ENCODE assay signal across 10 mouse cellular contexts in the genomic region with DNA sequence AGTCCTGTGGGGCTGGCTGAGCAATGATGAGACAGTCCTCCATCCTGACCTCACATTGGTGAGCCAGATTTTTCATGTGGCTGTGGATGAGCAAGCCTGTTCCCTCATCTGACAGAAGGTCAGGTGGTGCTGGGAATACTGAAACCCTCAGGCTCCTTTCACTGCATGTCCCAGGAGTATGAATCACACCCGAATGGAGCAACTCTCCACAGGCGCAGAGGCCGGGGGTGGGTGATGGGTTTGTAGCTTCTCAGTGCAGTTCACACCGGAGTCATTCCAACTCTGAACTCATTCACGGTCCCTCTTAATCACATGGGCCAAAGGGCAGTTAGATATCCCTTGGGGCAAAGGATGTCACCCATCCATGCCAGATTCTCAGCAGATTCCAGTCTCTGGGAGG. TPM values are rescaled to one million over a fixed set of nuclear protein-coding genes. Genes with fewer than 3 reads are reported as not detected.
"Had no signal": no experiment of that assay in that cellular context is flagged by ENCODE, and none has a peak within 500 bp of the region (broad histone marks: within the 10 kb centered on the region; RNA-seq: fewer than 3 reads in every experiment).

No protein-coding gene starts in this region.

- DNase-seq: kidney, postnatal 36 days; layer of hippocampus, adult 9-11 months; layer of hippocampus, postnatal 36 days; liver, embryonic 13.5 days; liver, postnatal 0 days; lung, postnatal 14 days; right cerebral cortex, adult 18-20 months; right cerebral cortex, postnatal 25 days; thymus, postnatal 36 days had no signal

RNA-seq across cellular contexts. Expression of a gene that starts 3.1 kb away (rescaled TPM):
- total RNA-seq: layer of hippocampus, adult 18-20 months had no signal
